Mouse (Mus musculus) kidney, adult 2 months (tissue): ENCODE results near the gene Tnip2. TPM values are rescaled to one million over a fixed set of nuclear protein-coding genes. Genes with fewer than 3 reads are reported as not detected.

Source experiments
- DNase-seq: peaks from one replicate; pipeline ENCODE4 v3.0.0; 2021
- H3K27ac ChIP-seq: fragments of 200-500 bp; 2 replicates; pipeline ENCODE4 v1.5.1; 2012; ENCODE audit warnings: low read depth, low read length, control low read depth, inconsistent platforms; ENCODE audit not compliant: insufficient read depth
- H3K27me3 ChIP-seq: fragments of 200-500 bp; replicated peaks from 2 replicates; pipeline ENCODE4 v1.6.1; 2012; ENCODE audit warnings: mild to moderate bottlenecking, moderate library complexity, low read length, inconsistent platforms; ENCODE audit not compliant: control insufficient read depth, insufficient read depth
- H3K36me3 ChIP-seq: fragments of 200-500 bp; 2 replicates; pipeline ENCODE4 v1.6.1; 2012; ENCODE audit warnings: mild to moderate bottlenecking, moderate library complexity, low read length, inconsistent platforms; ENCODE audit not compliant: control insufficient read depth, insufficient read depth
- H3K4me1 ChIP-seq: fragments of 200-500 bp; 2 replicates; pipeline ENCODE4 v1.6.1; 2011; ENCODE audit warnings: low read length; ENCODE audit not compliant: control insufficient read depth, insufficient read depth
- H3K4me3 ChIP-seq: fragments of 200-500 bp; 2 replicates; pipeline ENCODE4 v1.5.1; 2011; ENCODE audit warnings: mild to moderate bottlenecking, low read depth, low read length, control low read depth; ENCODE audit not compliant: insufficient read depth
- CTCF ChIP-seq: fragments of 200-500 bp; conservative IDR thresholded peaks from 2 replicates; pipeline ENCODE4 v1.5.1; 2011; ENCODE audit warnings: low read depth, mild to moderate bottlenecking, control low read depth, low read length, moderate library complexity, mixed read lengths; ENCODE audit not compliant: insufficient read depth, insufficient read length
- POLR2A ChIP-seq: fragments of 200-500 bp; IDR thresholded peaks from one replicate; pipeline ENCODE4 v1.6.1; 2011; ENCODE audit warnings: low read depth, low read length, control low read depth
- WGBS: fragments of 180-500 bp; shearing (Covaris S2); methylation state at CpG from one replicate; pipeline ENCODE4 v1.1.7; 2018; 5-methylcytosine and 5-hydroxymethylcytosine counted together
- polyA plus RNA-seq: library from polyadenylated mRNA; depleted of rRNA; stranded (reverse); fragments of >200 nt; gene quantifications from 2 replicates; pipeline ENCODE4 v1.2.3, GENCODE M21; 2012

The Tnip2 gene
- polyA plus RNA-seq, 1 experiment, result 11.4 TPM

- no peaks in the 10 kb centered on the region for H3K36me3 ChIP-seq
- no peak for DNase-seq
- H3K4me1 ChIP-seq, result no peaks in the 10 kb centered on the region; the same call in 1 of the 2 replicates
- no peak overlapping the region for H3K27ac ChIP-seq
- TF ChIP-seq CTCF, result no peak
- no peak for TF ChIP-seq POLR2A
- peak overlapping the region; percentile 55 for H3K4me3 ChIP-seq
- no peaks in the 10 kb centered on the region for H3K27me3 ChIP-seq
- 7% methylated on average over 7 of the region's 7 CpGs for WGBS
Observed at GRCm38 (mm10) chr5:34514218-34514566, 401 bp upstream of the Tnip2 start.

- WGBS, result 94% methylated on average over 3 of the region's 3 CpGs
- TF ChIP-seq POLR2A (no peak), CTCF (no peak)
- Histone ChIP-seq H3K27ac (no peak overlapping the region), H3K4me3 (no peak overlapping the region), H3K4me1 (no peaks in the 10 kb centered on the region; the same call in 1 of the 2 replicates), H3K36me3 (no peaks in the 10 kb centered on the region), H3K27me3 (no peaks in the 10 kb centered on the region)
- DNase-seq, result no peak
Observed at GRCm38 (mm10) chr5:34512486-34512885, 1.3 kb downstream of the Tnip2 start.

- H3K36me3 ChIP-seq, result no peaks in the 10 kb centered on the region; the same call in none of the 2 replicates
- no peak for DNase-seq
- no peak overlapping the region for H3K4me3 ChIP-seq
- no peaks in the 10 kb centered on the region for H3K27me3 ChIP-seq
- H3K27ac ChIP-seq, result no peak overlapping the region
- no peaks in the 10 kb centered on the region for H3K4me1 ChIP-seq
- TF ChIP-seq POLR2A (no peak), CTCF (no peak)
- 89% methylated on average over 6 of the region's 6 CpGs for WGBS
Observed at GRCm38 (mm10) chr5:34502821-34503220, 11.0 kb downstream of the Tnip2 start.

- Histone ChIP-seq H3K27ac (no peak overlapping the region), H3K27me3 (no peaks in the 10 kb centered on the region), H3K36me3 (no peaks in the 10 kb centered on the region; the same call in none of the 2 replicates), H3K4me3 (no peak overlapping the region), H3K4me1 (no peaks in the 10 kb centered on the region)
- DNase-seq, result no peak
- no peak for TF ChIP-seq CTCF
- TF ChIP-seq POLR2A, result no peak
- WGBS, result 98% methylated on average over 1 of the region's 1 CpGs
Observed at GRCm38 (mm10) chr5:34502411-34502810, 11.4 kb downstream of the Tnip2 start.

GRCm38 (mm10) chr5:34501588-34501987, 12.2 kb downstream of the Tnip2 start:
- no peak for TF ChIP-seq POLR2A
- no peak for TF ChIP-seq CTCF
- WGBS, result 83% methylated on average over 3 of the region's 3 CpGs
- no peaks in the 10 kb centered on the region for H3K4me1 ChIP-seq
- no peak overlapping the region for H3K4me3 ChIP-seq
- no peaks in the 10 kb centered on the region for H3K27me3 ChIP-seq
- no peaks in the 10 kb centered on the region; the same call in none of the 2 replicates for H3K36me3 ChIP-seq
- DNase-seq, result no peak
- no peak overlapping the region for H3K27ac ChIP-seq

GRCm38 (mm10) chr5:34500886-34501285, 12.9 kb downstream of the Tnip2 start:
- Histone ChIP-seq H3K27ac (no peak overlapping the region), H3K4me1 (no peaks in the 10 kb centered on the region), H3K36me3 (no peaks in the 10 kb centered on the region; the same call in none of the 2 replicates), H3K4me3 (no peak overlapping the region), H3K27me3 (no peaks in the 10 kb centered on the region)
- no peak for TF ChIP-seq POLR2A
- TF ChIP-seq CTCF, result no peak
- no peak for DNase-seq
- 69% methylated on average over 5 of the region's 5 CpGs for WGBS

- Histone ChIP-seq H3K27ac (no peak overlapping the region), H3K27me3 (no peaks in the 10 kb centered on the region), H3K36me3 (no peaks in the 10 kb centered on the region; the same call in none of the 2 replicates), H3K4me3 (no peak overlapping the region), H3K4me1 (no peaks in the 10 kb centered on the region)
- TF ChIP-seq POLR2A (no peak), CTCF (no peak)
- DNase-seq, result no peak
- 67% methylated on average over 6 of the region's 6 CpGs for WGBS
Observed at GRCm38 (mm10) chr5:34496745-34497144, 17.0 kb downstream of the Tnip2 start.
